Mouse (Mus musculus) neural tube, embryonic 11.5 days (tissue): ENCODE data around the gene Hist1h2ae. TPM values are rescaled to one million over a fixed set of nuclear protein-coding genes. Genes with fewer than 3 reads are reported as not detected.

ENCODE experiments used
- ATAC-seq: fragments of 200-750 bp; cut with Nextera tagmentation; 2 replicates; pipeline ENCODE4 v1.8.0; 2017; ENCODE audit warnings: moderate number of reproducible peaks, mild to moderate bottlenecking, moderate TSS enrichment, moderate library complexity; ENCODE audit not compliant: insufficient read depth, low FRiP score, low TSS enrichment
- DNase-seq: peaks from one replicate; pipeline ENCODE4 v3.0.0-alpha.2; 2015; ENCODE audit warnings: low spot score
- H3K27ac ChIP-seq: fragments of 300-500 bp; sonication (generic); 2 replicates; pipeline ENCODE4 v1.5.1; 2014; ENCODE audit warnings: low read depth, mild to moderate bottlenecking, low read length
- H3K27me3 ChIP-seq: fragments of 300-500 bp; sonication (generic); 2 replicates; pipeline ENCODE4 v1.6.1; 2014; ENCODE audit warnings: mild to moderate bottlenecking, low read length, mixed read lengths; ENCODE audit not compliant: control insufficient read depth, insufficient read depth
- H3K36me3 ChIP-seq: fragments of 300-500 bp; sonication (generic); 2 replicates; pipeline ENCODE4 v1.6.1; 2014; ENCODE audit warnings: mild to moderate bottlenecking, low read length, moderate library complexity, mixed read lengths; ENCODE audit not compliant: control insufficient read depth, insufficient read depth
- H3K4me1 ChIP-seq: fragments of 300-500 bp; sonication (generic); 2 replicates; pipeline ENCODE4 v1.6.1; 2014; ENCODE audit warnings: low read length, mixed read lengths; ENCODE audit not compliant: control insufficient read depth, insufficient read depth
- H3K4me2 ChIP-seq: fragments of 300-500 bp; sonication (generic); 2 replicates; pipeline ENCODE4 v1.6.1; 2014; ENCODE audit warnings: low read depth, mild to moderate bottlenecking, moderate library complexity
- H3K4me3 ChIP-seq: fragments of 300-500 bp; sonication (generic); 2 replicates; pipeline ENCODE4 v1.5.1; 2014; ENCODE audit warnings: low read depth, low read length
- H3K9ac ChIP-seq: fragments of 300-500 bp; sonication (generic); 2 replicates; pipeline ENCODE4 v1.6.1; 2014; ENCODE audit warnings: mild to moderate bottlenecking, low read length
- H3K9me3 ChIP-seq: fragments of 300-500 bp; sonication (generic); 2 replicates; pipeline ENCODE4 v1.6.1; 2016; ENCODE audit warnings: low read length; ENCODE audit not compliant: control insufficient read depth
- WGBS: fragments of 180-500 bp; shearing (Covaris S2); extraction: QIAGEN DNeasy Blood & Tissue Kit; methylation state at CpG from one replicate; pipeline ENCODE4 v1.1.7; 2014; 5-methylcytosine and 5-hydroxymethylcytosine counted together
- polyA plus RNA-seq: library from polyadenylated mRNA; unstranded; fragments of >200 nt; fragmentation: Nextera tagmentation; extraction: Ambion mirVana; gene quantifications from 2 replicates; pipeline ENCODE4 v1.2.1, GENCODE M21; 2014

Gene Hist1h2ae
- polyA plus RNA-seq: 61.5 and 64.3 TPM in 2 replicates

- peak within 1 kb of the TSS; percentile 64 for H3K4me2 ChIP-seq
- peak; percentile 88 for ATAC-seq
- H3K27me3 ChIP-seq: no peaks in the 10 kb centered on the region
- H3K9me3 ChIP-seq: no peaks in the 10 kb centered on the region
- H3K4me3 ChIP-seq: peak within 1 kb of the TSS; percentile 45
- WGBS: 0% methylated on average over 18 of the region's 18 CpGs
- H3K36me3 ChIP-seq: no peaks in the 10 kb centered on the region
- peak within 1 kb of the TSS; percentile 77 for H3K9ac ChIP-seq
- DNase-seq: peak; percentile 75
- peaks cover 6% of the 10 kb centered on the region for H3K4me1 ChIP-seq
- peak within 1 kb of the TSS; percentile 93 for H3K27ac ChIP-seq
Observed at GRCm38 (mm10) chr13:23571022-23571503, at the start of gene Hist1h2ae, which contains the start of gene Hist1h2bg. Gene Hist1h2ae (minus strand): TSS chr13:23571220. Gene Hist1h2bg (plus strand): TSS chr13:23571396.

- no peak for DNase-seq
Observed at GRCm38 (mm10) chr13:23620056-23620732, 49.2 kb upstream of the Hist1h2ae start.

GRCm38 (mm10) chr13:23611638-23612037 lies 40.6 kb upstream of the Hist1h2ae start:
- WGBS: 92% methylated on average over 3 of the region's 3 CpGs
- Histone ChIP-seq H3K9me3 (no peaks in the 10 kb centered on the region), H3K4me2 (no peak overlapping the region)

More at GRCm38 (mm10) chr13:23620056-23620732, 49.2 kb upstream of the Hist1h2ae start:
- H3K9ac ChIP-seq: peak overlapping the region; percentile 64
- H3K4me1 ChIP-seq: no peaks in the 10 kb centered on the region
- H3K4me2 ChIP-seq: peak overlapping the region; percentile 98
- H3K4me3 ChIP-seq: peak overlapping the region; percentile 69
- ATAC-seq: no peak
- no peaks in the 10 kb centered on the region for H3K9me3 ChIP-seq
- H3K27ac ChIP-seq: peak overlapping the region; percentile 96; the same call in 1 of the 2 replicates
- H3K36me3 ChIP-seq: no peaks in the 10 kb centered on the region
- 52% methylated on average over 12 of the region's 12 CpGs for WGBS
- H3K27me3 ChIP-seq: no peaks in the 10 kb centered on the region

GRCm38 (mm10) chr13:23610393-23610792 lies 39.4 kb upstream of the Hist1h2ae start:
- Histone ChIP-seq H3K4me1 (no peaks in the 10 kb centered on the region), H3K36me3 (no peaks in the 10 kb centered on the region), H3K27me3 (no peaks in the 10 kb centered on the region), H3K9ac (no peak overlapping the region), H3K4me3 (no peak overlapping the region), H3K4me2 (no peak overlapping the region), H3K9me3 (no peaks in the 10 kb centered on the region), H3K27ac (no peak overlapping the region)
- ATAC-seq (no peak), DNase-seq (no peak)
- WGBS: 80% methylated on average over 2 of the region's 2 CpGs

More at GRCm38 (mm10) chr13:23611638-23612037, 40.6 kb upstream of the Hist1h2ae start:
- DNase-seq (no peak), ATAC-seq (no peak)
- no peak overlapping the region for H3K9ac ChIP-seq
- H3K4me1 ChIP-seq: no peaks in the 10 kb centered on the region
- H3K27ac ChIP-seq: no peak overlapping the region
- no peak overlapping the region for H3K4me3 ChIP-seq
- H3K27me3 ChIP-seq: no peaks in the 10 kb centered on the region
- H3K36me3 ChIP-seq: no peaks in the 10 kb centered on the region

- H3K4me1 ChIP-seq: no peaks in the 10 kb centered on the region
- H3K9ac ChIP-seq: no peak overlapping the region
- H3K27me3 ChIP-seq: no peaks in the 10 kb centered on the region
- no peak overlapping the region for H3K4me3 ChIP-seq
- DNase-seq: no peak
- no peaks in the 10 kb centered on the region for H3K9me3 ChIP-seq
- H3K27ac ChIP-seq: no peak overlapping the region
- no peak for ATAC-seq
- H3K4me2 ChIP-seq: no peak overlapping the region
- no peaks in the 10 kb centered on the region for H3K36me3 ChIP-seq
Observed at GRCm38 (mm10) chr13:23609844-23610243, 38.8 kb upstream of the Hist1h2ae start.

- no peak for ATAC-seq
- Histone ChIP-seq H3K4me1 (no peaks in the 10 kb centered on the region), H3K4me2 (no peak overlapping the region), H3K27me3 (no peaks in the 10 kb centered on the region), H3K4me3 (no peak overlapping the region), H3K27ac (no peak overlapping the region), H3K9me3 (no peaks in the 10 kb centered on the region), H3K36me3 (no peaks in the 10 kb centered on the region), H3K9ac (no peak overlapping the region)
- DNase-seq: no peak
- WGBS: 90% methylated on average over 4 of the region's 4 CpGs
Observed at GRCm38 (mm10) chr13:23609209-23609608, 38.2 kb upstream of the Hist1h2ae start.

- ATAC-seq: no peak
- WGBS: 93% methylated on average over 3 of the region's 3 CpGs
- Histone ChIP-seq H3K36me3 (no peaks in the 10 kb centered on the region), H3K27me3 (no peaks in the 10 kb centered on the region), H3K4me2 (no peak overlapping the region), H3K4me3 (no peak overlapping the region), H3K9ac (no peak overlapping the region), H3K9me3 (no peaks in the 10 kb centered on the region), H3K27ac (no peak overlapping the region), H3K4me1 (no peaks in the 10 kb centered on the region)
- DNase-seq: no peak
Observed at GRCm38 (mm10) chr13:23605052-23605451, 34.0 kb upstream of the Hist1h2ae start.

- Histone ChIP-seq H3K36me3 (no peaks in the 10 kb centered on the region), H3K27ac (no peak overlapping the region), H3K4me3 (no peak overlapping the region), H3K4me2 (no peak overlapping the region), H3K27me3 (no peaks in the 10 kb centered on the region), H3K4me1 (no peaks in the 10 kb centered on the region), H3K9ac (no peak overlapping the region), H3K9me3 (no peaks in the 10 kb centered on the region)
- DNase-seq (no peak), ATAC-seq (no peak)
- 79% methylated on average over 3 of the region's 3 CpGs for WGBS
Observed at GRCm38 (mm10) chr13:23604452-23604851, 33.4 kb upstream of the Hist1h2ae start.

- Histone ChIP-seq H3K27me3 (no peaks in the 10 kb centered on the region), H3K36me3 (no peaks in the 10 kb centered on the region), H3K9me3 (no peaks in the 10 kb centered on the region), H3K27ac (no peak overlapping the region), H3K9ac (no peak overlapping the region), H3K4me2 (no peak overlapping the region), H3K4me1 (no peaks in the 10 kb centered on the region), H3K4me3 (no peak overlapping the region)
- WGBS: 80% methylated on average over 7 of the region's 7 CpGs
- no peak for ATAC-seq
- no peak for DNase-seq
Observed at GRCm38 (mm10) chr13:23603182-23603699, 32.2 kb upstream of the Hist1h2ae start.
